Mouse (Mus musculus): Measurements from ENCODE around the gene Tmem131l. TPM values are rescaled to one million over a fixed set of nuclear protein-coding genes. Genes with fewer than 3 reads are reported as not detected.

Tmem131l gene
- polyA plus RNA-seq, 1 experiment from 2014 or later: 74.8 TPM

DNA sequence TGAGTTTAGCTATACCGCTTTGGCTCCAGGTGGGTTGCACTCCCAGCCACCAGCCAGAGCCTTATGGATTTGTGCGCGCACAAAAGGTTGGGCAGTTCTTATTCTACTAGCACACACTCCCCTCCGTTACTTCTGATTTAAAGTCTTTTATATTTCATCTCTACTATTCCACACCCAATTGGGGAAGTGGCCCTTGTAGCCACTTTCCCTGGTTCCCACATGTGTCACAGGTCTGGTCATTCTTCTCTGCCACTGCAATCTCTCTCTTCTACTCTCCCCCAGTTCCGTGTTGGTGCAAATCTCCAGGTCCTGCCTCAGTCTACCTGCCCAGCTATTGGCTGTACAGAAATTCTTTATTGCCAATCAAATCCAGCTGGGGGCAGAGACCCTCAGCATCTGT, 184.3 kb downstream of the Tmem131l start:
- H3K27me3 ChIP-seq (ENCODE audit: poor library complexity, severe bottlenecking): no peaks in the 10 kb centered on the region
- no peaks in the 10 kb centered on the region for H3K4me1 ChIP-seq
- H3K9me3 ChIP-seq: no peaks in the 10 kb centered on the region
- no peak overlapping the region for H3K4me3 ChIP-seq
- H3K36me3 ChIP-seq (replicated peaks): no peaks in the 10 kb centered on the region
- 94% methylated on average over 5 of the region's 5 CpGs for WGBS
- DNase-seq (ENCODE audit: extremely low spot score, low spot score): no peak
- no peak overlapping the region for H3K27ac ChIP-seq

DNA sequence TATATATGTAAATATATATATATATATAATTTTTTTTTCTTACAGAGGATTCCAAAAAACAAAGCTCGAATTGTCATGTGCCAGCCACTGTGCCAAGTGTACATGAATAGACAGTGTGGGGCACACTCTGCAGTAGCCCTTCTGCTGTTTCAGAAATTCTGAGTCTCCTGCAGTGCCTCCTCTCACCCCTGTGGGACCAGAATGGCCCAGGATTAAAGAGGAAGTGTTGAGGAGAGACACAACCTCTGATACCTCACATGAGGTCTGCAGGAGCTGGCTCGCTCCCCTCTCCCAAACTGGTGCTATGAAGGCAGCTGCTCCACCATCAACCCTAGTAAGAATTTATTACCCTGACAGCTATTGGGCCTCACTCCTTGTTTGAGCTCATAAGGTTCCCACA, 190.6 kb downstream of the Tmem131l start:
- 78% methylated on average over 2 of the region's 2 CpGs for WGBS
- Histone ChIP-seq H3K4me1 (no peaks in the 10 kb centered on the region), H3K9me3 (no peaks in the 10 kb centered on the region), H3K27ac (no peak overlapping the region), H3K36me3 (replicated peaks) (no peaks in the 10 kb centered on the region), H3K27me3 (ENCODE audit: poor library complexity, severe bottlenecking) (peaks cover 2% of the 10 kb centered on the region; the same call in 1 of the 2 replicates), H3K4me3 (no peak overlapping the region)
- no peak for DNase-seq (ENCODE audit: extremely low spot score, low spot score)

Other genes starting within 250 kb of the Tmem131l start
- gene Tlr2, start 198.4 kb downstream of the Tmem131l start, polyA plus RNA-seq (2016; fragmentation: Nextera tagmentation; extraction: Ambion mirVana): 1.0 and 1.2 TPM in 2 replicates
- 14.7 and 15.3 TPM in 2 replicates for gene Mnd1, start 115.6 kb upstream of the Tmem131l start, polyA plus RNA-seq (2016; fragmentation: Nextera tagmentation; extraction: Ambion mirVana)
- gene Gm6525, start 133.9 kb upstream of the Tmem131l start, polyA plus RNA-seq (2016; fragmentation: Nextera tagmentation; extraction: Ambion mirVana): 0.87 and 1.5 TPM in 2 replicates

Measured in forebrain, embryonic 10.5 days (tissue).